Mouse (Mus musculus) CH12.LX (cell line): ENCODE measurements around the gene Golga4.

Experiments used
- CTCF ChIP-seq, 2 experiments: IDR thresholded peaks in 1 of 2; conservative IDR thresholded peaks in 1 of 2; 2 replicates each; pipeline ENCODE4 v1.5.1; 2011 to 2012; ENCODE audit warnings: low read depth in 2 of 2, low read length in 2 of 2, improper control_type of control experiment in 1 of 2, inconsistent platforms in 1 of 2, mild to moderate bottlenecking in 1 of 2, moderate library complexity in 1 of 2
- POLR2A ChIP-seq: IDR thresholded peaks from 2 replicates; pipeline ENCODE4 v1.6.1; 2011; ENCODE audit warnings: low read depth, mild to moderate bottlenecking, improper control_type of control experiment, low read length

DNA sequence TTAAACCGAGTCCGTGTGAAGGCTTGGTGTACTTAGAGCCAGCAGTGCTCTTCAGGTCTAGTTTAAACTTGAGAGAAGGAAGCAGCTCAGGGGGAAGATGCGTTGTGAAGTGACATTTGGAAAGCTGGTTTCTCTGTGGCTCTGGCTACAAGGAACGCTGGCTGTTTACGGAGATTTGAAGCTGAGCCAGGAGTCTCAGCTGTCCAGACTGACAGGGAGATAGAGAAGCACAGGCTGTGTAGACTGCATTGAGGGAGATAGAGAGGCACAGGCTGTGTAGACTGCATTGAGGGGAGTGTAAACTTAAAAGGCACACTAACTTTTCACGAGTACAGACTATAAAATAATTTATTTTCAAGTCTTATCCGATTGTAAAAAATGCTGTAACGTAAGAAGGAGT, 13.9 kb downstream of the Golga4 start:
- TF ChIP-seq POLR2A (no peak), CTCF (conservative IDR thresholded peaks at IDR 0.05 in 1 of 2, IDR thresholded peaks at IDR 0.05 in 1 of 2; ENCODE audit: low read depth in 2 of 2, low read length in 2 of 2) (no peak)
